Mouse (Mus musculus) urinary bladder, postnatal 10 days (tissue): ENCODE data around the gene Ipo13.

Experiments
- DNase-seq: peaks from one replicate; pipeline ENCODE4 v3.0.0; 2022; ENCODE audit warnings: low spot score

Gene Ipo13

GRCm38 (mm10) chr4:117914591-117915442 is at the start of gene Ipo13:
Gene Ipo13 (minus strand): TSS chr4:117914999.
- peak; percentile 68 for DNase-seq

GRCm38 (mm10) chr4:117957492-117957891 is 42.7 kb upstream of the Ipo13 start:
- DNase-seq: no peak

- DNase-seq: no peak
Measured at GRCm38 (mm10) chr4:117947493-117947892, 32.7 kb upstream of the Ipo13 start.

- no peak for DNase-seq
Measured at GRCm38 (mm10) chr4:117946639-117947305, 32.0 kb upstream of the Ipo13 start.

GRCm38 (mm10) chr4:117943317-117943716 is 28.5 kb upstream of the Ipo13 start:
- no peak for DNase-seq

- no peak for DNase-seq
Measured at GRCm38 (mm10) chr4:117936964-117937363, 22.2 kb upstream of the Ipo13 start.

GRCm38 (mm10) chr4:117934081-117934480 is 19.3 kb upstream of the Ipo13 start:
- DNase-seq: no peak

GRCm38 (mm10) chr4:117933248-117933647 is 18.4 kb upstream of the Ipo13 start:
- no peak for DNase-seq

- no peak for DNase-seq
Measured at GRCm38 (mm10) chr4:117929391-117929881, 14.6 kb upstream of the Ipo13 start, which contains the start of gene Artn. Gene Artn (minus strand): TSS chr4:117929763.

GRCm38 (mm10) chr4:117928699-117929241 is 14.0 kb upstream of the Ipo13 start:
- no peak for DNase-seq

GRCm38 (mm10) chr4:117928234-117928633 is 13.4 kb upstream of the Ipo13 start:
- no peak for DNase-seq

- DNase-seq: no peak
Measured at GRCm38 (mm10) chr4:117926545-117927482, 12.0 kb upstream of the Ipo13 start.

GRCm38 (mm10) chr4:117924916-117925315 is 10.1 kb upstream of the Ipo13 start:
- no peak for DNase-seq

GRCm38 (mm10) chr4:117923450-117923849 is 8.7 kb upstream of the Ipo13 start:
- DNase-seq: no peak

- no peak for DNase-seq
Measured at GRCm38 (mm10) chr4:117921358-117921757, 6.6 kb upstream of the Ipo13 start.

GRCm38 (mm10) chr4:117918762-117919161 is 4.0 kb upstream of the Ipo13 start:
- DNase-seq: no peak

GRCm38 (mm10) chr4:117918261-117918660 is 3.5 kb upstream of the Ipo13 start:
- DNase-seq: no peak

- no peak for DNase-seq
Measured at GRCm38 (mm10) chr4:117917847-117918246, 3.0 kb upstream of the Ipo13 start.

- DNase-seq: no peak
Measured at GRCm38 (mm10) chr4:117917402-117917801, 2.6 kb upstream of the Ipo13 start.

- DNase-seq: no peak
Measured at GRCm38 (mm10) chr4:117916386-117916785, 1.6 kb upstream of the Ipo13 start.

GRCm38 (mm10) chr4:117915489-117916105 is 798 bp upstream of the Ipo13 start:
- DNase-seq: no peak
